Mouse (Mus musculus) intestine, embryonic 14.5 days (tissue): Measurements from ENCODE around the gene Gm49601. TPM values are rescaled to one million over a fixed set of nuclear protein-coding genes. Genes with fewer than 3 reads are reported as not detected.

Experiments used
- ATAC-seq: fragments of 200-750 bp; cut with Nextera tagmentation; replicated peaks from 2 replicates; pipeline ENCODE4 v1.8.0; 2017; ENCODE audit warnings: low read depth, moderate number of reproducible peaks, moderate TSS enrichment, moderate library complexity; ENCODE audit not compliant: low FRiP score, low TSS enrichment
- DNase-seq: peaks from one replicate; pipeline ENCODE4 v3.0.0-alpha.2; 2018; ENCODE audit warnings: low spot score
- H3K27ac ChIP-seq: fragments of 300-500 bp; sonication (generic); 2 replicates; pipeline ENCODE4 v1.5.1; 2014; ENCODE audit warnings: low read depth, mild to moderate bottlenecking, control low read depth
- H3K27me3 ChIP-seq: fragments of 300-500 bp; sonication (generic); replicated peaks from 2 replicates; pipeline ENCODE4 v1.6.1; 2014; ENCODE audit warnings: low read length, control low read depth; ENCODE audit not compliant: control insufficient read depth, insufficient read depth
- H3K36me3 ChIP-seq: fragments of 300-500 bp; sonication (generic); 2 replicates; pipeline ENCODE4 v1.6.1; 2014; ENCODE audit warnings: low read length, control low read depth; ENCODE audit not compliant: control insufficient read depth, insufficient read depth
- H3K4me1 ChIP-seq: fragments of 300-500 bp; sonication (generic); replicated peaks from 2 replicates; pipeline ENCODE4 v1.6.1; 2014; ENCODE audit warnings: low read length, control low read depth, mixed read lengths; ENCODE audit not compliant: control insufficient read depth, insufficient read depth
- H3K4me2 ChIP-seq: fragments of 300-500 bp; sonication (generic); 2 replicates; pipeline ENCODE4 v1.6.1; 2014; ENCODE audit warnings: low read length
- H3K4me3 ChIP-seq: fragments of 300-500 bp; sonication (generic); 2 replicates; pipeline ENCODE4 v1.5.1; 2014; ENCODE audit warnings: low read depth, low read length, control low read depth, mixed read lengths
- H3K9ac ChIP-seq: fragments of 300-500 bp; sonication (generic); 2 replicates; pipeline ENCODE4 v1.6.1; 2014; ENCODE audit warnings: mild to moderate bottlenecking, low read length
- H3K9me3 ChIP-seq: fragments of 300-500 bp; sonication (generic); 2 replicates; pipeline ENCODE4 v1.6.1; 2016; ENCODE audit warnings: low read length, control low read depth; ENCODE audit not compliant: control insufficient read depth
- WGBS: fragments of 180-500 bp; shearing (Covaris S2); extraction: QIAGEN DNeasy Blood & Tissue Kit; methylation state at CpG from one replicate; pipeline ENCODE4 v1.1.7; 2014; 5-methylcytosine and 5-hydroxymethylcytosine counted together
- polyA plus RNA-seq: library from polyadenylated mRNA; unstranded; fragments of >200 nt; fragmentation: Nextera tagmentation; extraction: Ambion mirVana; gene quantifications from 2 replicates; pipeline ENCODE4 v1.2.1, GENCODE M21; 2014

Gm49601 gene
- polyA plus RNA-seq, 1 experiment from 2014 or later = 2.0 TPM

DNA sequence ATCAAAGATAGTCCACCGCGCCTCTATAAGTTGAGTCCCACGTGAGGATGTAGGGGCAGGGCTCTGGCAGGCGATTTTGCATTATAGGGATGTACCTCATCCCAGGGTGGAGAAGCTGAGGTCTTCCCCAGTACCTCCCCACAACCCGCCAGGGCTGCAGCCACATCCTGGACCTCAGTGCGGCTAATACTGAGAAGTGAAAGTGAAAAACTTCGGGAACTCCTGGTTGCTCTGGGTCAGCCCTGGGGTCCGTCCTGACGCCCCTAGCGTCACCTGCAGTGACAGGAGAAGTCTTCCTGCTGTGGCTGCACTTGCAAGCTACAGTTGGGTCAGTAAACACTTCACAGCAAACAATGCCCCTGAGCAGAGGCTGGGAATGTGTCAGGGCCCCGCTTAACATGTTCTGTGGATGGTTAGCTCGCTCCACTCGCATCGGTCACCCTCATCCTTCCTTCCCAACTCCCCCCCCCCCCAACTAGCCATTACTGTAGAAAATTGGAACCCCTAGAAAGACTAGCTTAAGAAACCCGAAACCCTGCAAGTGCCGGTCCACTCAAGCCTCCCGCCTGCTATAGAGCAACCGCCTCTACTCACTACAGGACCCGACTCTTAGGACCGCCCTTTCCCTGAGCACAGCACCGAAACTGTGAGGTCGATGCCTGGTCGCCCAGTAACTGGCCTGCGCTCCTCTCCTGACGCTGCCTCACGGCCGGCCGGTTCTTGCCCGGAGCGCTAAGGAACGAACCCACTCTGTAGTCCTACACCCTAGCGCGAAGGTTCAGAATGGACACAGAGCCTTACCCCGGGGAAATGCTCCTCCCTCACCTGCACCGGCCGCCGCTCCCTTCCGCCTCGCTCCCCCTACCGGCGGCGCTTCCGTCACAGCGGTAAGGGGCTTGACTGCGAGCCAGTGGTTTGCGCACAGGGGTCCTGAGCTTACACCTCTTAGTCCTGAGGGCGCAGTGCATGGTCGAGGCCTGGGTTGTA is 36.1 kb downstream of the Gm49601 start, which contains the start of gene Tbx1:
Gene Tbx1 (minus strand): TSS at position 868 of the 987 bp plus-strand sequence.
- Histone ChIP-seq H3K4me2 (peak within 1 kb of the TSS; percentile 49), H3K9me3 (no peaks in the 10 kb centered on the region), H3K9ac (no peak within 1 kb of the TSS), H3K36me3 (no peaks in the 10 kb centered on the region), H3K4me3 (peak within 1 kb of the TSS; percentile 22), H3K4me1 (peaks cover 28% of the 10 kb centered on the region), H3K27ac (no peak within 1 kb of the TSS), H3K27me3 (peaks cover 89% of the 10 kb centered on the region)
- WGBS = 3% methylated on average over 48 of the region's 48 CpGs
- ATAC-seq (no peak), DNase-seq (peak; percentile 81)

DNA sequence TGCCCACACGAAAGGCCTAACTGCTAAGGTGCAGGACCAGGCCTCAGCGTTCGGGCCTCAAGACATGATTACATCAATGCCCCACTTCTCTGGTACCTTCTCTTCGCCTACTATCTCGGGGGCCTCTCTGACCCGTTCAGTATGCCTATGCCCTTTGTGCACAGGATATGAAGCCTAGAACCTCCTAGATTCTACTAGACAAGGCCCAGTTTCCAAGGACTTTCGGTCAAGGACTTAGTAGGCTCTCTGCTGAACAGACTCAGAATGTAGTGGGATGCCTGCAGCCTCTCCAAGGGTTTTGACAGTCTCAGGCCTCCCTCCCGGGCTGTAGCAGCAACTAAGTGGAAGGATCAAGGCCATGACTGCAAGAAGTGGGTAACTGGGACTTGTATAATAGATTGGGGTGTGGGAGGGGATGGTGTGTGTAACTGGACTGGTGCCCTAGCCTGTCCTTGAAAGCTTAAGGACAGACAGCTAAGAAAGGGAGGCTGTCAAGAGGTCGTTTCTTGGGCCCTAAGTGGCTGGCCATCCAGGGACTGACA is 37.1 kb downstream of the Gm49601 start:
- DNase-seq (no peak), ATAC-seq (no peak)
- no peak overlapping the region for H3K9ac ChIP-seq
- no peak overlapping the region for H3K4me2 ChIP-seq
- H3K27ac ChIP-seq = no peak overlapping the region
- H3K4me3 ChIP-seq = no peak overlapping the region
- H3K9me3 ChIP-seq = no peaks in the 10 kb centered on the region
- H3K36me3 ChIP-seq = no peaks in the 10 kb centered on the region
- H3K4me1 ChIP-seq = peaks cover 28% of the 10 kb centered on the region
- peaks cover 95% of the 10 kb centered on the region for H3K27me3 ChIP-seq
- WGBS = 33% methylated on average over 9 of the region's 9 CpGs

DNA sequence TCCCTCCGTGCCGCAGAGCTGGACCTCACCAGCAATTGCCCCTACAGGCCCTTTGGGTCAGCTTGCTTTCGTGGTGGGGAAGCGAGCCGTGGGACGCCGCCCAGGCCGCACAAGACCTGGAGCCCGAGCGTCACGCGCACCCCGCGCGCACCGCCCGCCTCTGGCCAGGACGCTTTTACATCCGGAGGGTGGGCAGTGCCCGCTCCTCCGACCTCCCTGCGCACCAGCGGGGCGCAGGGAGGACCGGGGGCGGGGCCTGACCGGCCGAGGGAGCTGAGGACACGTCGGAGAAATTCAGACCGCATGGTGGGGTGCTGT is 37.5 kb downstream of the Gm49601 start:
- Histone ChIP-seq H3K9me3 (no peaks in the 10 kb centered on the region), H3K9ac (no peak overlapping the region), H3K27me3 (peaks cover 97% of the 10 kb centered on the region), H3K36me3 (no peaks in the 10 kb centered on the region), H3K27ac (no peak overlapping the region), H3K4me2 (no peak overlapping the region), H3K4me1 (peaks cover 28% of the 10 kb centered on the region), H3K4me3 (no peak overlapping the region)
- WGBS = 5% methylated on average over 31 of the region's 31 CpGs
- ATAC-seq = no peak
- no peak for DNase-seq

DNA sequence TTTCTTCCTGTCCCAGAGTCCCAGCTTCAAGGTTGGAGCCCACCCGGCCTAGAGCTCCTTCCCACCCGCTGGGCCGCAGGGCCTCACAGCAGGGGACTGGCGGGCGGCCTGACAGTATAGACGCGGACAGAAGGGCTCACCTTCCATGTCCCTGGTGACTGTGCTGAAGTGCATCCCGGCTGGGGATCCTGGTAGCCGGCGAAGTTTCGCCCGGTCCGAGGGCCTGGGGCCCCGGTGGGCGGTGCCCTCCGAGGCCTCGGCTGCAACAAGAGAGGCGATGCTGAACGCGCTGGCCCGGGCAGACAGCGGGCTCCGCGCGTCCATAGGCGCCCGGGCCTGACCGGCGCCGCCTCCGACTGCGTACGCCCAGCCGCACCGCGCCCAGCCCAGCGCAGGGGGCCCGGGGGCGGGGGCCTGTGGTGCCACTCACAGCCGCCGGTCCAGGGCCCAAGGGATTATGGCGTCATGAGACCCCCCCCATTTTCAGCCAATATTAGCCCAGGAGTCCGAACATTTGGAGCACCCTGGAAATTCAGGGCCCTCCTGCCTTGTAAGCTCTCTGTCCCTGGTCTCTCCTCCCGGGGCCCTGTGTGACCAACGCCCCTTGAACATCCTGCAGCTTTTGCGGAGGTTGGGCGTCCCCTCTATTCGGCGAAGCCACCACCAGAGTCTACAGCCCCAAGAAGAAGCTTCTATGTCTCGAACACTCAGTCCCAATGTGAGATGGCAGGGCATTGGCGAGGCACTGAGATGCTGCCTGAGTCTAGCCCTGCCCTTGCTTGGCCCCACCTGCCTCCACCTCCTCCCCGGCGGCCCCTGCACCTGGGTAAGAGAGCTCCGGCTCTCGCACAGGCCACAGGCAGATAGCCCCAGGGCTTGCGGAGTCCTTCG is 38.1 kb downstream of the Gm49601 start:
- DNase-seq (peak; percentile 81), ATAC-seq (0 out of 2 replicates have a peak, but pooled peaks have one; percentile 28)
- Histone ChIP-seq H3K4me2 (peak overlapping the region; percentile 32), H3K9ac (no peak overlapping the region), H3K4me3 (peak overlapping the region; percentile 37), H3K27me3 (peaks cover 97% of the 10 kb centered on the region), H3K27ac (no peak overlapping the region), H3K4me1 (peaks cover 28% of the 10 kb centered on the region), H3K9me3 (no peaks in the 10 kb centered on the region), H3K36me3 (no peaks in the 10 kb centered on the region)
- 2% methylated on average over 50 of the region's 57 CpGs for WGBS

DNA sequence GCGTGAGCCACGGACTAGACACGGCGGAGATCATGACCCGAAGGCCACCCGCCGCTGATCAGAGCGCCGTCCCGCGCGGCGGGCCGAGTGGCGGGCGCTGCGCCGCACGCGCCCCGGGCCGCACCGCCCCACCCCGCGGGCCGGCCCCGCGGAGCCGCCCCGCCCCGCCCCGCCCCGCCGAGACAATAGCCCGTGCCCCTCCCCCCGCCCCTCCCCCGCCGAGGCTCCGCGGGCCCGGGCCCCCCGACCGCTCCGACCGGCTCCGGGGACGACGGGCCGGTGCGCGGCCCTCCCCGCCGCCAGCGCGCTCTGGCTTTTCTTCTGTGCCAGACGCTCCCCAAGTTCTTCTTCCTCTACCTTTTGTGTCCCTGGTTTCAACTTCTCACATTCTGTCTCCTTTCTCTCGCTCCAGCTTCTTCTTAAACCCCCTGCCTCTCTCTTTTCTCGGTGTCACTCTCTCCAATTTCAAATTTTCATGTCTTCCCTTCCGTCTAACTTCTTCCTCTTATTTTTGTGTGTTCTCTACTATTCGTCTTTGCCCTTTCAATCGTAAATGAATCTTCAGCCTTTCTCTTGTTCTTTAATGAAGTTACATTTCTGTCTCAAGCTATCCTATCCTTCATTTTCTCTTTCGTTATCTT is 39.2 kb downstream of the Gm49601 start:
- no peak for ATAC-seq
- Histone ChIP-seq H3K4me2 (peak overlapping the region; percentile 58), H3K9ac (peak overlapping the region; percentile 22; the same call in 1 of the 2 replicates), H3K4me3 (peak overlapping the region; percentile 37), H3K36me3 (no peaks in the 10 kb centered on the region), H3K27ac (no peak overlapping the region), H3K9me3 (no peaks in the 10 kb centered on the region), H3K4me1 (peaks cover 28% of the 10 kb centered on the region), H3K27me3 (peaks cover 100% of the 10 kb centered on the region)
- no peak for DNase-seq
- 3% methylated on average over 29 of the region's 62 CpGs for WGBS

DNA sequence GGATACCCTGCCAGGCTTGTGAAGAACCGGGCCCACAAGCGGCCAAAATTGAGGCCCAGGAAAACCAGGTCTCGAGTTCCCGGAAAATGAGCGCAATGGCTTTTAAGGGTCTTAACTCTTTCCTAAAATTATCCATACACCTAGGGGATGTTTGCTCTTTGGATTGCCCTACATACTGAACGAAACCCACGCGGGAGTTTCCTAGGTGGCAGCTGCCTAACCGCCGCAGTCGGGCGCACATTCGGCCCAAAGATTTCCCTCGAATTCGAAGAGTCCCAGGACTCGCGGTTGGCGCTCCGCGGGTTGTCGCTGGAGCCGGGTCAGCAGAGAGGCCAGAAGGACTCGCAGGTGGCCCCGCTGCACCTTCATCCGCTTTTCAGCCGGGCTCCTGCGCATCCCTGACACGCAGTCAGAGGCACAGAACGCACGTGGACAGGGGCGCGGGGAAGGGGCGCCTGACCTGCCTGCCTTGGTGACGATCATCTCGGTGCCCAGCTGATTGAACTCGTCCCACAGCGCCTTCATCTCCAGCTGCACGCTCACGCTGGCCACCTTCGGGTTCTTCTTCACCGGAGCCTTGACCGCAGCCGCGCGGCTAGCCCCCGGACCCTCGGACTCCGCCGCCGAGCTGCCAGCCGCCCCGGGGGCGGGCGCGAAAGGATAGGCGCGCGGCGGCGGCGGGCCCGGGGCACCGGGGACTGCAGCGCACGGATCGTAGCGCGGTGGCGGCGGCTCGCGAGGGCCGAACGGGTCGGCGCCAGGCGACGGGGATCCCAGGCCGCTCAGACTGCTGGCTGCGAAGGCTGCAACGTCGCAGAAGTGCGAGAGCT is 39.9 kb downstream of the Gm49601 start:
- ATAC-seq (no peak), DNase-seq (peak; percentile 78)
- Histone ChIP-seq H3K9me3 (no peaks in the 10 kb centered on the region), H3K36me3 (no peaks in the 10 kb centered on the region), H3K4me3 (peak overlapping the region; percentile 37), H3K9ac (peak overlapping the region; percentile 22; the same call in 1 of the 2 replicates), H3K27ac (no peak overlapping the region), H3K4me1 (peaks cover 28% of the 10 kb centered on the region), H3K4me2 (peak overlapping the region; percentile 58), H3K27me3 (peaks cover 100% of the 10 kb centered on the region)
- WGBS = 2% methylated on average over 77 of the region's 83 CpGs

DNA sequence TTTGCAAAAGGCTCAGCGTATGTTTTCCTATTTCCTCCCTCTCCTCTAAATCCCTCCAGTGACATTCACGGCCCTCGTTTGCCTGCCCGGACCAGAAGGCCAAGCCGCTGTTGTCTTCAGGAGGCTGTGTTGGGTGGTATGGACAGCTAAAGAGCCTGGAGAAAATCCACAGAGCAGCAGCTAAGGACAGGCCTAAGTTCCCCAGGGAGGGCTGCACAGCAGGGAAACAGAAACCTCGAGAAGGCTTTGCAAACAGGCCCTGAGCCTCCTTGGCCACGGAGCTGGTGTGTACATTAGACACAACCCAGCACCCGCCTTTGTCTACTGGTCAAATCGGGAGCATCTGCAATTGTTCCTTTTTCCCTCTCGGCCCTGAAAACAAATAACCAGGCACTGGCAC is 40.6 kb downstream of the Gm49601 start:
- Histone ChIP-seq H3K4me3 (no peak overlapping the region), H3K4me1 (peaks cover 26% of the 10 kb centered on the region), H3K9ac (no peak overlapping the region), H3K27me3 (peaks cover 100% of the 10 kb centered on the region), H3K9me3 (no peaks in the 10 kb centered on the region), H3K36me3 (no peaks in the 10 kb centered on the region), H3K4me2 (no peak overlapping the region), H3K27ac (no peak overlapping the region)
- peak; percentile 79 for DNase-seq
- 24% methylated on average over 10 of the region's 10 CpGs for WGBS
- ATAC-seq = no peak
